Mouse (Mus musculus) MEL (cell line): ENCODE data around the gene Uaca. TPM values are rescaled to one million over a fixed set of nuclear protein-coding genes. Genes with fewer than 3 reads are reported as not detected.

ENCODE experiments used
- DNase-seq: peaks from one replicate; pipeline ENCODE4 v3.0.0; 2011; ENCODE audit warnings: low read depth, low spot score
- H3K27ac ChIP-seq: 2 replicates; pipeline ENCODE4 v1.5.1; 2012; ENCODE audit warnings: low read depth, mild to moderate bottlenecking, control low read depth, low read length, moderate library complexity; ENCODE audit not compliant: control insufficient read depth
- H3K27me3 ChIP-seq, 2 experiments: fragments of 150-350 bp in 1 of 2; sonication (generic) in 1 of 2; 2 replicates each; pipeline ENCODE4 v1.6.1; 2012; ENCODE audit warnings: low read length in 2 of 2, mild to moderate bottlenecking in 2 of 2, improper control_type of control experiment in 1 of 2, moderate library complexity in 1 of 2; ENCODE audit not compliant: insufficient read depth in 2 of 2, control insufficient read depth in 1 of 2
- H3K36me3 ChIP-seq, 2 experiments: 2 replicates each; pipeline ENCODE4 v1.6.1; 2012 to 2014; ENCODE audit warnings: low read length in 2 of 2, improper control_type of control experiment in 1 of 2, inconsistent platforms in 1 of 2, mild to moderate bottlenecking in 1 of 2; ENCODE audit not compliant: insufficient read depth in 2 of 2, control insufficient read depth in 1 of 2
- H3K4me1 ChIP-seq, 2 experiments: fragments of 150-350 bp in 1 of 2; sonication (generic) in 1 of 2; 2 replicates each; pipeline ENCODE4 v1.6.1; 2012; ENCODE audit warnings: low read length in 2 of 2, improper control_type of control experiment in 1 of 2, mild to moderate bottlenecking in 1 of 2; ENCODE audit not compliant: insufficient read depth in 2 of 2, control insufficient read depth in 1 of 2
- H3K4me3 ChIP-seq, 2 experiments: fragments of 150-350 bp in 1 of 2; sonication (generic) in 1 of 2; 2 replicates each; pipeline ENCODE4 v1.5.1; 2012; ENCODE audit warnings: low read depth in 2 of 2, low read length in 2 of 2, mild to moderate bottlenecking in 2 of 2, moderate library complexity in 2 of 2, control low read depth in 1 of 2, improper control_type of control experiment in 1 of 2; ENCODE audit not compliant: control insufficient read depth in 1 of 2, insufficient read depth in 1 of 2
- H3K79me2 ChIP-seq: 2 replicates; pipeline ENCODE4 v1.6.1; 2012; ENCODE audit warnings: mild to moderate bottlenecking, low read length, moderate library complexity; ENCODE audit not compliant: control insufficient read depth, poor library complexity, insufficient read depth
- H3K9ac ChIP-seq: 2 replicates; pipeline ENCODE4 v1.6.1; 2012; ENCODE audit warnings: low read depth, mild to moderate bottlenecking, control low read depth, low read length, moderate library complexity; ENCODE audit not compliant: control insufficient read depth, poor library complexity, severe bottlenecking
- H3K9me3 ChIP-seq: fragments of 150-350 bp; sonication (generic); replicated peaks from 2 replicates; pipeline ENCODE4 v1.6.1; 2012; ENCODE audit warnings: mild to moderate bottlenecking, low read length, improper control_type of control experiment, moderate library complexity; ENCODE audit not compliant: insufficient read depth
- BHLHE40 ChIP-seq: IDR thresholded peaks from 2 replicates; pipeline ENCODE4 v1.6.1; 2012; ENCODE audit warnings: low read depth, mild to moderate bottlenecking, inconsistent platforms, low read length, improper control_type of control experiment, borderline replicate concordance
- CHD1 ChIP-seq: IDR thresholded peaks from 2 replicates; pipeline ENCODE4 v1.6.1; 2012; ENCODE audit warnings: low read depth, mild to moderate bottlenecking, inconsistent platforms, low read length, improper control_type of control experiment
- CHD2 ChIP-seq: IDR thresholded peaks from 2 replicates; pipeline ENCODE4 v1.6.1; 2011; ENCODE audit warnings: low read length, improper control_type of control experiment
- CTCF ChIP-seq, 3 experiments: IDR thresholded peaks in 2 of 3; conservative IDR thresholded peaks in 1 of 3; 2 replicates each; pipeline ENCODE4 v1.5.1; 2011 to 2012; ENCODE audit warnings: low read length in 3 of 3, low read depth in 2 of 3, mild to moderate bottlenecking in 2 of 3, improper control_type of control experiment in 1 of 3, inconsistent platforms in 1 of 3, mixed read lengths in 1 of 3, moderate library complexity in 1 of 3; ENCODE audit not compliant: control insufficient read depth in 1 of 3, insufficient read depth in 1 of 3, poor library complexity in 1 of 3, severe bottlenecking in 1 of 3
- E2F4 ChIP-seq: IDR thresholded peaks from 2 replicates; pipeline ENCODE4 v1.6.1; 2011; ENCODE audit warnings: low read depth, low read length, improper control_type of control experiment, borderline replicate concordance
- EP300 ChIP-seq, 2 experiments: IDR thresholded peaks; 2 replicates each; pipeline ENCODE4 v1.6.1; 2011; ENCODE audit warnings: improper control_type of control experiment in 2 of 2, low read length in 2 of 2, low read depth in 1 of 2, mild to moderate bottlenecking in 1 of 2
- GATA1 ChIP-seq: IDR thresholded peaks from 2 replicates; pipeline ENCODE4 v1.6.1; 2011; ENCODE audit warnings: low read depth, low read length, improper control_type of control experiment
- HCFC1 ChIP-seq: IDR thresholded peaks from 2 replicates; pipeline ENCODE4 v1.6.1; 2012; ENCODE audit warnings: low read depth, mild to moderate bottlenecking, inconsistent platforms, low read length, improper control_type of control experiment, moderate library complexity
- MAFK ChIP-seq: IDR thresholded peaks from 2 replicates; pipeline ENCODE4 v1.6.1; 2011; ENCODE audit warnings: low read depth, mild to moderate bottlenecking, low read length, improper control_type of control experiment, borderline replicate concordance
- MAX ChIP-seq: IDR thresholded peaks from 2 replicates; pipeline ENCODE4 v1.6.1; 2011; ENCODE audit warnings: low read length, improper control_type of control experiment
- MAZ ChIP-seq: IDR thresholded peaks from 2 replicates; pipeline ENCODE4 v1.6.1; 2012; ENCODE audit warnings: low read depth, mild to moderate bottlenecking, inconsistent platforms, low read length, improper control_type of control experiment
- MEF2A ChIP-seq: IDR thresholded peaks from 2 replicates; pipeline ENCODE4 v1.6.1; 2014; ENCODE audit warnings: low read depth, mild to moderate bottlenecking, inconsistent platforms, low read length, improper control_type of control experiment; ENCODE audit not compliant: poor library complexity, insufficient replicate concordance, severe bottlenecking; ENCODE audit errors: extremely low read depth
- MYC ChIP-seq: IDR thresholded peaks from 2 replicates; pipeline ENCODE4 v1.6.1; 2011; ENCODE audit warnings: low read depth, mild to moderate bottlenecking, low read length, improper control_type of control experiment, moderate library complexity
- NELFE ChIP-seq: IDR thresholded peaks from 2 replicates; pipeline ENCODE4 v1.6.1; 2011; ENCODE audit warnings: low read depth, low read length, improper control_type of control experiment
- NRF1 ChIP-seq: IDR thresholded peaks from 2 replicates; pipeline ENCODE4 v1.6.1; 2014; ENCODE audit warnings: low read depth, mild to moderate bottlenecking, inconsistent platforms, low read length, improper control_type of control experiment, moderate library complexity; ENCODE audit not compliant: poor library complexity, insufficient read depth, severe bottlenecking
- POLR2A ChIP-seq, 2 experiments: IDR thresholded peaks; 2 replicates each; pipeline ENCODE4 v1.6.1; 2011 to 2012; ENCODE audit warnings: low read length in 2 of 2, mild to moderate bottlenecking in 2 of 2, control low read depth in 1 of 2, improper control_type of control experiment in 1 of 2, low read depth in 1 of 2, moderate library complexity in 1 of 2; ENCODE audit not compliant: control insufficient read depth in 1 of 2, insufficient read depth in 1 of 2, poor library complexity in 1 of 2
- POLR2AphosphoS5 ChIP-seq: IDR thresholded peaks from 2 replicates; pipeline ENCODE4 v1.6.1; 2012; ENCODE audit warnings: low read depth, borderline replicate concordance, mild to moderate bottlenecking, inconsistent platforms, low read length, moderate library complexity, mixed read lengths
- SMC3 ChIP-seq: IDR thresholded peaks from 2 replicates; pipeline ENCODE4 v1.6.1; 2011; ENCODE audit warnings: low read depth, low read length, improper control_type of control experiment
- TBP ChIP-seq: IDR thresholded peaks from 2 replicates; pipeline ENCODE4 v1.8.0; 2011; ENCODE audit warnings: low read depth, low read length, improper control_type of control experiment
- TCF12 ChIP-seq: IDR thresholded peaks from 2 replicates; pipeline ENCODE4 v1.6.1; 2014; ENCODE audit warnings: low read depth, mild to moderate bottlenecking, inconsistent platforms, low read length, improper control_type of control experiment, moderate library complexity
- UBTF ChIP-seq: IDR thresholded peaks from 2 replicates; pipeline ENCODE4 v1.6.1; 2012; ENCODE audit warnings: low read depth, mild to moderate bottlenecking, inconsistent platforms, low read length, improper control_type of control experiment, moderate library complexity, borderline replicate concordance; ENCODE audit not compliant: insufficient read depth
- USF2 ChIP-seq, 2 experiments: IDR thresholded peaks; 2 replicates each; pipeline ENCODE4 v1.6.1; 2011 to 2012; ENCODE audit warnings: improper control_type of control experiment in 2 of 2, low read length in 2 of 2, borderline replicate concordance in 1 of 2, inconsistent platforms in 1 of 2, low read depth in 1 of 2, mild to moderate bottlenecking in 1 of 2; ENCODE audit not compliant: insufficient read depth in 1 of 2
- ZKSCAN1 ChIP-seq: IDR thresholded peaks from 2 replicates; pipeline ENCODE4 v1.6.1; 2012; ENCODE audit warnings: low read depth, mild to moderate bottlenecking, inconsistent platforms, low read length, improper control_type of control experiment, moderate library complexity
- polyA plus RNA-seq, 2 experiments: library from polyadenylated mRNA; stranded (reverse) in 1 of 2; unstranded in 1 of 2; fragments of >175 nt in 1 of 2; fragments of >200 nt in 1 of 2; gene quantifications; 2 replicates each; pipeline versions ENCODE4 v1.2.1 to v1.2.4; 2012; ENCODE audit warnings: low replicate concordance in 2 of 2, low read depth in 1 of 2; ENCODE audit not compliant: insufficient read length in 2 of 2, insufficient read depth in 1 of 2, missing spikeins in 1 of 2
- total RNA-seq: library from RNA; depleted of rRNA; stranded (reverse); fragments of 300-350 nt; gene quantifications from 2 replicates; pipeline ENCODE4 v1.2.3, GENCODE M21; 2012

The Uaca gene
- total and polyA plus RNA-seq, 3 experiments: 10.9 to 11.4 TPM; not detected in 1

DNA sequence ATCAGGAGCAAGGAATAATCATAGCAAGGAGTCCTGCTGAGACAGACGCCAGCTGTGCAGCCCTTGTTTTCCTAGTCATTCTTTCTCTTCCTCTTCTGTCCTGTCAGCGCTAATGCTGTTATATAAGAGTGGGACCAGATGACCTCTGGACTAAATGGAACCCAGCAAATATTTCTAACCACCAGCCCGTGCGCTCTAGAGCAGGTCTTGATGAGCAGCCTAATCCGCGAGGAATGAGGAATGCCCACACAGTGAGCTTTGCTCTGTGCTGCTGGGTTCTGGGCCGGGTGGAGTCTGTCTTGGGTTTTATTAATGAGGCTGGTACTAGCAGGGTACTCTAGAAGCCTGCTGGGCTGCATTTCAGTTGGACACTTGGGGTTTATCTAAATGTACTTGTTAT is 32.4 kb downstream of the Uaca start:
- H3K36me3 ChIP-seq: no peaks in the 10 kb centered on the region
- no peak for DNase-seq
- TF ChIP-seq GATA1 (no peak), NELFE (no peak), USF2 (IDR thresholded peaks at IDR 0.05; ENCODE audit: borderline replicate concordance in 1 of 2, insufficient read depth in 1 of 2, low read depth in 1 of 2, low read length in 2 of 2) (no peak), TCF12 (no peak), MAZ (no peak), TBP (no peak)
- TF ChIP-seq, all 39 proteins: peak for 0
- H3K9ac ChIP-seq: no peak overlapping the region
- no peaks in the 10 kb centered on the region for H3K4me1 ChIP-seq
- H3K79me2 ChIP-seq: no peaks in the 10 kb centered on the region
- no peak overlapping the region for H3K4me3 ChIP-seq
- H3K27ac ChIP-seq: no peak overlapping the region
- no peaks in the 10 kb centered on the region for H3K9me3 ChIP-seq
- H3K27me3 ChIP-seq: no peaks in the 10 kb centered on the region; a peak in 2 of 4 replicates

DNA sequence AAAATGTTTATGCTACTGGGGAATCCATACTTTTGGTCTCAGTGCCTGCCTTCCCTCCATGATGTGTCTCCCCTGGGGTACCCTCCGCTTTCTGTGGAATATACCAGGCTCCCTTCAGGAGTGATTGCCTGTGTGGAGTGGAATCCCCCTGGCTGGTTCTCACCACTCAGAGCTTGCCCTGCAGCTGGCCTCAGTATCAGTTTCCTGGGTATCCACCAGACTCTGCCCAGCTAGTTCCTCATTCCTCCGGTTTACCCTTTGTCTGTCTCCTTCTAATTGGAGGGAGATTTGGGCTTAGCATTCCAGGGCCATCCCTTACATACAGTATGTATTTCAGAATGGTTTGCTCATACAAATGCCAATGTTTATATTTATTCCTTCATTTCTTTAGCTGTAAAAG is 33.9 kb downstream of the Uaca start:
- TF ChIP-seq CTCF (IDR thresholded peaks at IDR 0.05 in 2 of 3, conservative IDR thresholded peaks at IDR 0.05 in 1 of 3; ENCODE audit: control insufficient read depth in 1 of 3, insufficient read depth in 1 of 3, low read depth in 2 of 3, low read length in 3 of 3, poor library complexity in 1 of 3, severe bottlenecking in 1 of 3) (no peak), UBTF (no peak), EP300 (IDR thresholded peaks at IDR 0.05; ENCODE audit: low read depth in 1 of 2, low read length in 2 of 2) (no peak), SMC3 (no peak), POLR2A (IDR thresholded peaks at IDR 0.05; ENCODE audit: control insufficient read depth in 1 of 2, insufficient read depth in 1 of 2, low read depth in 1 of 2, low read length in 2 of 2, poor library complexity in 1 of 2) (no peak), CHD1 (no peak), ZKSCAN1 (no peak), MAZ (no peak), MAX (no peak), POLR2AphosphoS5 (no peak), E2F4 (no peak), MEF2A (no peak), NRF1 (no peak), BHLHE40 (no peak), CHD2 (no peak), MYC (no peak), HCFC1 (no peak), MAFK (no peak)
- no peaks in the 10 kb centered on the region for H3K79me2 ChIP-seq
- H3K9ac ChIP-seq: no peak overlapping the region
- H3K36me3 ChIP-seq: no peaks in the 10 kb centered on the region
- no peak for DNase-seq
- no peak overlapping the region for H3K27ac ChIP-seq
- H3K9me3 ChIP-seq: no peaks in the 10 kb centered on the region
- no peaks in the 10 kb centered on the region for H3K4me1 ChIP-seq
- H3K27me3 ChIP-seq: no peaks in the 10 kb centered on the region; a peak in 2 of 4 replicates
- no peak overlapping the region for H3K4me3 ChIP-seq
